Mouse (Mus musculus): ENCODE results near the gene Arid3b.

DNA sequence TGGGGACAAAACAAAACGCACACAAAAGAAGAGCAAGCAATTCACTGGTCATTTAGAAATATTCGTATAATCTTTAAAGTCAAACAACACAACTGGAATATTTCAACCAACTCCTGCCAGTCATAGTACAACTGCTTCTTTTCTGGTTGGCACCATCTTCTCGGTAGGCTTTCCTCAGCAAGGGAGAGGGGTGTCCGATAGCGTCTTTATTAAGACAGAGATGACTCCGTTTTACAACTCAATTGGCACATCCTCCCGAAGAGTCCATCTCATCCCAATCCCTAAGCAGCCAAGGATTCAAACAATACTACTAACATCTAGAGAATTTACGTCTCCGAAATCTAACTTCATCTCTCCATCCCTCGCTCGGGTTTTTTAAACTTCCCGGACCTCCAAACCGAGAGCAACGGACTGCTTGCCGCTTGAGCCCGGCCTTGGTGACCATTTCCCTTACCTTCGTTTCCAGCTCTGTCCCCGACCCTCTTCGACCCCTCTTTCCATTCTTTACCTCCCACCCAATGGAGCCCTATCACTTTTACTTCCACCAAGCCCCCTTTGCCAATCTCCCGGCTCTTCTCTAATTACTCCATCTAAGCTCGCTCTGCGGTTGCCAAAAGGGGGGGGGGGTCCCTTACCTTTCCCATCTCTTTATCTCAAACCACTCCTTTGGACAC lies 615 bp downstream of the Arid3b start:
- TF ChIP-seq CTCF (IDR thresholded peaks at IDR 0.05): no peak
- no peak for TF ChIP-seq EP300 (IDR thresholded peaks at IDR 0.05)

All from lung, postnatal 0 days (tissue).